ENCODE assay signal across 8 mouse cellular contexts in genomic region chr17:31276922-31277918, GRCm38 (mm10). TPM values are rescaled to one million over a fixed set of nuclear protein-coding genes. Genes with fewer than 3 reads are reported as not detected.
DNase-seq lines count a peak whose midpoint lies in the region; ATAC-seq and TF ChIP-seq lines count a peak whose summit lies in the region.

Rsph1 (minus strand) TSS chr17:31277383.

- peak; percentile 88 for ATAC-seq in lung, embryonic 14.5 days (ENCODE audit: insufficient read depth)
- ATAC-seq in neural tube, embryonic 15.5 days (ENCODE audit: low FRiP score) = peak; percentile 95

- H3K27ac ChIP-seq in hindbrain, embryonic 10.5 days = peak within 1 kb of the TSS; percentile 76
- no peak within 1 kb of the TSS for H3K27ac ChIP-seq in lung, embryonic 14.5 days (ENCODE audit: low read depth)
- 0 out of 2 replicates have a peak within 1 kb of the TSS, but pooled peaks have one; percentile 54 for H3K27ac ChIP-seq in neural tube, embryonic 15.5 days (replicated peaks)
- H3K27ac ChIP-seq in testis, adult 2 months (ENCODE audit: control insufficient read depth, insufficient read depth, low read depth, low read length) = peak within 1 kb of the TSS; percentile 94

- WGBS in hindbrain, embryonic 10.5 days = 9% methylated on average over 44 of the region's 44 CpGs
- 10% methylated on average over 44 of the region's 44 CpGs for WGBS in lung, embryonic 14.5 days
- 10% methylated on average over 44 of the region's 44 CpGs for WGBS in neural tube, embryonic 15.5 days

- peaks cover 16% of the 10 kb centered on the region for H3K4me1 ChIP-seq in hindbrain, embryonic 10.5 days (replicated peaks)
- H3K4me1 ChIP-seq in lung, embryonic 14.5 days (ENCODE audit: insufficient read depth) = peaks cover 3% of the 10 kb centered on the region; the same call in 1 of the 2 replicates
- H3K4me1 ChIP-seq in neural tube, embryonic 15.5 days = peaks cover 22% of the 10 kb centered on the region
- H3K4me1 ChIP-seq in testis, adult 2 months (ENCODE audit: control insufficient read depth, insufficient read depth, low read length) = peaks cover 23% of the 10 kb centered on the region

- H3K9me3 ChIP-seq in hindbrain, embryonic 10.5 days = no peaks in the 10 kb centered on the region
- no peaks in the 10 kb centered on the region for H3K9me3 ChIP-seq in lung, embryonic 14.5 days (ENCODE audit: low read depth, low read length)
- no peaks in the 10 kb centered on the region for H3K9me3 ChIP-seq in neural tube, embryonic 15.5 days (replicated peaks)

- peak; percentile 93 for DNase-seq in MN1 (ENCODE audit: low spot score)
- DNase-seq in cerebellum, postnatal 14 days = peak; percentile 99 to 100
- DNase-seq in frontal cortex, postnatal 10 days (ENCODE audit: low spot score in 2 of 2) = peak; percentile 100
- peak; percentile 90 for DNase-seq in hindbrain, embryonic 10.5 days (ENCODE audit: low spot score)
- peak; percentile 100 for DNase-seq in layer of hippocampus, adult 9-10 months (ENCODE audit: low spot score)
- peak; percentile 96 for DNase-seq in lung, embryonic 14.5 days

- H3K4me2 ChIP-seq in lung, embryonic 14.5 days = peak within 1 kb of the TSS; percentile 88
- H3K4me2 ChIP-seq in neural tube, embryonic 15.5 days = peak within 1 kb of the TSS; percentile 91

- H3K36me3 ChIP-seq in hindbrain, embryonic 10.5 days = no peaks in the 10 kb centered on the region
- H3K36me3 ChIP-seq in lung, embryonic 14.5 days (ENCODE audit: insufficient read depth) = no peaks in the 10 kb centered on the region
- H3K36me3 ChIP-seq in neural tube, embryonic 15.5 days = no peaks in the 10 kb centered on the region
- H3K36me3 ChIP-seq in testis, adult 2 months (ENCODE audit: control insufficient read depth, insufficient read depth, low read length) = peaks cover 7% of the 10 kb centered on the region; the same call in 1 of the 2 replicates

- TF ChIP-seq CTCF in lung, embryonic 14.5 days (IDR thresholded peaks at IDR 0.05; ENCODE audit: low read depth) = no peak
- no peak for TF ChIP-seq CTCF in testis, adult 2 months (IDR thresholded peaks at IDR 0.05; ENCODE audit: control insufficient read depth, insufficient read depth, insufficient replicate concordance, low read depth, low read length)

- H3K9ac ChIP-seq in lung, embryonic 14.5 days = peak within 1 kb of the TSS; percentile 40
- peak within 1 kb of the TSS; percentile 43 for H3K9ac ChIP-seq in neural tube, embryonic 15.5 days (replicated peaks)

- H3K27me3 ChIP-seq in hindbrain, embryonic 10.5 days (ENCODE audit: insufficient read depth, poor library complexity, severe bottlenecking) = peaks cover 11% of the 10 kb centered on the region; the same call in 1 of the 2 replicates
- no peaks in the 10 kb centered on the region for H3K27me3 ChIP-seq in lung, embryonic 14.5 days (ENCODE audit: insufficient read depth, low read length)
- no peaks in the 10 kb centered on the region for H3K27me3 ChIP-seq in neural tube, embryonic 15.5 days (replicated peaks)
- no peaks in the 10 kb centered on the region for H3K27me3 ChIP-seq in testis, adult 2 months (ENCODE audit: control insufficient read depth, insufficient read depth, low read length)

- H3K4me3 ChIP-seq in hindbrain, embryonic 10.5 days = peak within 1 kb of the TSS; percentile 58
- H3K4me3 ChIP-seq in lung, embryonic 14.5 days (ENCODE audit: low read depth, low read length) = peak within 1 kb of the TSS; percentile 44
- peak within 1 kb of the TSS; percentile 53 for H3K4me3 ChIP-seq in neural tube, embryonic 15.5 days (replicated peaks)
- peak within 1 kb of the TSS; percentile 84 for H3K4me3 ChIP-seq in testis, adult 2 months (ENCODE audit: control insufficient read depth, low read depth, low read length)

- TF ChIP-seq POLR2A in testis, adult 2 months (IDR thresholded peaks at IDR 0.05; ENCODE audit: control insufficient read depth, low read depth, low read length) = peak; percentile 96

RNA-seq across cellular contexts. Expression of gene Rsph1, which starts in this region (rescaled TPM):
- 4.1 and 7.7 TPM in 2 replicates for polyA plus RNA-seq in hindbrain, embryonic 10.5 days (2016; fragmentation: Nextera tagmentation; extraction: Ambion mirVana)
- 0.78 and 0.86 TPM in 2 replicates for polyA plus RNA-seq in lung, embryonic 14.5 days (2014; fragmentation: Nextera tagmentation; extraction: Ambion mirVana)
- polyA plus RNA-seq in neural tube, embryonic 15.5 days (2015; fragmentation: Nextera tagmentation; extraction: Ambion mirVana) = 3.4 and 3.9 TPM in 2 replicates
- 550 and 601 TPM in 2 replicates for polyA plus RNA-seq in testis, adult 2 months (2012; rRNA removed)

Comparison
In these comparisons a context has a peak if more than half of its experiments do, and no peak if none do; other contexts are left out.
1. RNA of gene Rsph1 (polyA plus RNA-seq): 550 to 601 TPM in testis, adult 2 months; 4.1 to 7.7 TPM in hindbrain, embryonic 10.5 days, 3.4 to 3.9 TPM in neural tube, embryonic 15.5 days and 0.78 to 0.86 TPM in lung, embryonic 14.5 days; every median in the first group is over 10 times any median in the second.
2. Peak in DNase-seq, ATAC-seq, H3K4me3 ChIP-seq, H3K9ac ChIP-seq and H3K4me2 ChIP-seq in lung, embryonic 14.5 days; RNA of the gene not detected or under 1 TPM.
3. Peak in every context shown above with its lines, with median percentiles within 50 percentile points of each other: DNase-seq and H3K4me3 ChIP-seq.